Mouse (Mus musculus): ENCODE results near the gene Olfr508. TPM values are rescaled to one million over a fixed set of nuclear protein-coding genes. Genes with fewer than 3 reads are reported as not detected.
"Not testable (repeated sequence)": the region's sequence is repeated elsewhere in the genome, so short reads cannot be mapped to it uniquely, and the experiment has no call there.

Gene Olfr508
- not detected in 2 replicates for polyA plus RNA-seq (2015; fragmentation: Nextera tagmentation; extraction: Ambion mirVana)

- Histone ChIP-seq H3K27ac (replicated peaks) (no peak within 1 kb of the TSS), H3K27me3 (replicated peaks) (no peaks in the 10 kb centered on the region), H3K9me3 (replicated peaks) (no peaks in the 10 kb centered on the region), H3K9ac (replicated peaks) (no peak within 1 kb of the TSS), H3K4me1 (no peaks in the 10 kb centered on the region), H3K4me2 (no peak within 1 kb of the TSS), H3K36me3 (no peaks in the 10 kb centered on the region), H3K4me3 (replicated peaks) (no peak within 1 kb of the TSS)
- ATAC-seq (ENCODE audit: low FRiP score), result no peak
- 90% methylated on average over 3 of the region's 3 CpGs for WGBS
Measured at GRCm38 (mm10) chr7:108629694-108630093, at the start of gene Olfr508. Olfr508 (plus strand) TSS chr7:108629994.

- WGBS, result 95% methylated on average over 1 of the region's 1 CpGs
- Histone ChIP-seq H3K36me3 (no peaks in the 10 kb centered on the region), H3K27ac (replicated peaks) (no peak overlapping the region), H3K27me3 (replicated peaks) (no peaks in the 10 kb centered on the region), H3K4me1 (no peaks in the 10 kb centered on the region), H3K4me2 (no peak overlapping the region), H3K9me3 (replicated peaks) (no peaks in the 10 kb centered on the region), H3K9ac (replicated peaks) (no peak overlapping the region), H3K4me3 (replicated peaks) (no peak overlapping the region)
- no peak for ATAC-seq (ENCODE audit: low FRiP score)
Measured at GRCm38 (mm10) chr7:108589797-108590196, 40.0 kb upstream of the Olfr508 start.

- H3K4me1 ChIP-seq; H3K36me3 ChIP-seq; H3K9me3 ChIP-seq (replicated peaks); H3K4me2 ChIP-seq; H3K27ac ChIP-seq (replicated peaks); ATAC-seq (ENCODE audit: low FRiP score); H3K4me3 ChIP-seq (replicated peaks); H3K9ac ChIP-seq (replicated peaks); H3K27me3 ChIP-seq (replicated peaks): not testable (repeated sequence)
- 89% methylated on average over 3 of the region's 3 CpGs for WGBS
Measured at GRCm38 (mm10) chr7:108601916-108602315, 27.9 kb upstream of the Olfr508 start.

- no peak for ATAC-seq (ENCODE audit: low FRiP score)
Measured at GRCm38 (mm10) chr7:108610487-108610886, 19.3 kb upstream of the Olfr508 start, which contains the start of gene Olfr506. Olfr506 (plus strand) TSS chr7:108610787.

GRCm38 (mm10) chr7:108614110-108614509 is 15.7 kb upstream of the Olfr508 start:
- H3K27ac ChIP-seq (replicated peaks), result no peak overlapping the region
- 95% methylated on average over 2 of the region's 2 CpGs for WGBS
- no peak overlapping the region for H3K4me2 ChIP-seq
- no peak for ATAC-seq (ENCODE audit: low FRiP score)
- H3K4me3 ChIP-seq (replicated peaks), result no peak overlapping the region
- no peak overlapping the region for H3K9ac ChIP-seq (replicated peaks)
- H3K27me3 ChIP-seq (replicated peaks), result no peaks in the 10 kb centered on the region
- no peaks in the 10 kb centered on the region for H3K9me3 ChIP-seq (replicated peaks)
- no peaks in the 10 kb centered on the region for H3K36me3 ChIP-seq
- no peaks in the 10 kb centered on the region for H3K4me1 ChIP-seq

More at GRCm38 (mm10) chr7:108610487-108610886, 19.3 kb upstream of the Olfr508 start, which contains the start of gene Olfr506:
- H3K36me3 ChIP-seq, result no peaks in the 10 kb centered on the region
- H3K4me2 ChIP-seq, result no peak within 1 kb of the TSS
- H3K27me3 ChIP-seq (replicated peaks), result no peaks in the 10 kb centered on the region
- H3K4me1 ChIP-seq, result no peaks in the 10 kb centered on the region
- H3K27ac ChIP-seq (replicated peaks), result no peak within 1 kb of the TSS
- H3K4me3 ChIP-seq (replicated peaks), result no peak within 1 kb of the TSS
- H3K9ac ChIP-seq (replicated peaks), result no peak within 1 kb of the TSS
- no peaks in the 10 kb centered on the region for H3K9me3 ChIP-seq (replicated peaks)

- not testable (repeated sequence) for ATAC-seq (ENCODE audit: low FRiP score); H3K4me1 ChIP-seq; H3K9me3 ChIP-seq (replicated peaks); H3K9ac ChIP-seq (replicated peaks); H3K4me2 ChIP-seq; H3K4me3 ChIP-seq (replicated peaks); H3K27me3 ChIP-seq (replicated peaks); H3K27ac ChIP-seq (replicated peaks); H3K36me3 ChIP-seq
- 60% methylated on average over 3 of the region's 3 CpGs for whole genome bisulfite sequencing
Measured at GRCm38 (mm10) chr7:108616781-108617180, 13.0 kb upstream of the Olfr508 start.

- no peaks in the 10 kb centered on the region for H3K27me3 ChIP-seq (replicated peaks)
- H3K4me2 ChIP-seq, result no peak within 1 kb of the TSS
- no peak for ATAC-seq (ENCODE audit: low FRiP score)
- 78% methylated on average over 2 of the region's 2 CpGs for WGBS
- no peak within 1 kb of the TSS for H3K9ac ChIP-seq (replicated peaks)
- H3K36me3 ChIP-seq, result no peaks in the 10 kb centered on the region
- H3K4me3 ChIP-seq (replicated peaks), result no peak within 1 kb of the TSS
- H3K27ac ChIP-seq (replicated peaks), result no peak within 1 kb of the TSS
- no peaks in the 10 kb centered on the region for H3K4me1 ChIP-seq
- no peaks in the 10 kb centered on the region for H3K9me3 ChIP-seq (replicated peaks)
Measured at GRCm38 (mm10) chr7:108621514-108621913, 8.3 kb upstream of the Olfr508 start, which contains the start of gene Olfr507. Olfr507 (plus strand) TSS chr7:108621814.

GRCm38 (mm10) chr7:108651806-108652205 is 22.0 kb downstream of the Olfr508 start, which contains the start of gene Olfr509:
Olfr509 (minus strand) TSS chr7:108651906.
- Histone ChIP-seq H3K27ac (replicated peaks) (no peak within 1 kb of the TSS), H3K27me3 (replicated peaks) (no peaks in the 10 kb centered on the region), H3K9me3 (replicated peaks) (no peaks in the 10 kb centered on the region), H3K4me2 (no peak within 1 kb of the TSS), H3K4me1 (no peaks in the 10 kb centered on the region), H3K9ac (replicated peaks) (no peak within 1 kb of the TSS), H3K4me3 (replicated peaks) (no peak within 1 kb of the TSS), H3K36me3 (no peaks in the 10 kb centered on the region)
- no peak for ATAC-seq (ENCODE audit: low FRiP score)

GRCm38 (mm10) chr7:108662419-108662818 is 32.6 kb downstream of the Olfr508 start:
- WGBS, result 92% methylated on average over 3 of the region's 3 CpGs
- H3K27me3 ChIP-seq (replicated peaks), result no peaks in the 10 kb centered on the region
- H3K4me2 ChIP-seq, result no peak overlapping the region
- no peak for ATAC-seq (ENCODE audit: low FRiP score)
- no peak overlapping the region for H3K27ac ChIP-seq (replicated peaks)
- H3K9me3 ChIP-seq (replicated peaks), result no peaks in the 10 kb centered on the region
- H3K4me1 ChIP-seq, result no peaks in the 10 kb centered on the region
- no peak overlapping the region for H3K4me3 ChIP-seq (replicated peaks)
- H3K36me3 ChIP-seq, result no peaks in the 10 kb centered on the region
- H3K9ac ChIP-seq (replicated peaks), result no peak overlapping the region

GRCm38 (mm10) chr7:108666118-108666517 is 36.3 kb downstream of the Olfr508 start, which contains the start of gene Olfr510:
Olfr510 (plus strand) TSS chr7:108666418.
- Histone ChIP-seq H3K36me3 (no peaks in the 10 kb centered on the region), H3K4me3 (replicated peaks) (no peak within 1 kb of the TSS), H3K27me3 (replicated peaks) (no peaks in the 10 kb centered on the region), H3K27ac (replicated peaks) (no peak within 1 kb of the TSS), H3K9me3 (replicated peaks) (no peaks in the 10 kb centered on the region), H3K4me2 (no peak within 1 kb of the TSS), H3K4me1 (no peaks in the 10 kb centered on the region), H3K9ac (replicated peaks) (no peak within 1 kb of the TSS)
- 93% methylated on average over 1 of the region's 1 CpGs for WGBS
- ATAC-seq (ENCODE audit: low FRiP score), result no peak

- H3K9ac ChIP-seq (replicated peaks), result no peak overlapping the region
- WGBS, result 73% methylated on average over 1 of the region's 1 CpGs
- no peak overlapping the region for H3K27ac ChIP-seq (replicated peaks)
- no peaks in the 10 kb centered on the region for H3K27me3 ChIP-seq (replicated peaks)
- no peak overlapping the region for H3K4me2 ChIP-seq
- H3K9me3 ChIP-seq (replicated peaks), result no peaks in the 10 kb centered on the region
- H3K4me1 ChIP-seq, result no peaks in the 10 kb centered on the region
- H3K4me3 ChIP-seq (replicated peaks), result no peak overlapping the region
- no peaks in the 10 kb centered on the region for H3K36me3 ChIP-seq
- no peak for ATAC-seq (ENCODE audit: low FRiP score)
Measured at GRCm38 (mm10) chr7:108671058-108671457, 41.3 kb downstream of the Olfr508 start.

- no peak for ATAC-seq (ENCODE audit: low FRiP score)
- WGBS, result 86% methylated on average over 4 of the region's 4 CpGs
- H3K36me3 ChIP-seq, result no peaks in the 10 kb centered on the region
- H3K27ac ChIP-seq (replicated peaks), result no peak overlapping the region
- no peaks in the 10 kb centered on the region for H3K27me3 ChIP-seq (replicated peaks)
- H3K4me2 ChIP-seq, result no peak overlapping the region
- no peak overlapping the region for H3K4me3 ChIP-seq (replicated peaks)
- no peaks in the 10 kb centered on the region for H3K9me3 ChIP-seq (replicated peaks)
- no peaks in the 10 kb centered on the region for H3K4me1 ChIP-seq
- H3K9ac ChIP-seq (replicated peaks), result no peak overlapping the region
Measured at GRCm38 (mm10) chr7:108678886-108679285, 49.1 kb downstream of the Olfr508 start.
